Mouse (Mus musculus) ovary, adult 2 months (tissue): ENCODE measurements around the gene Meis2. TPM values are rescaled to one million over a fixed set of nuclear protein-coding genes. Genes with fewer than 3 reads are reported as not detected.

Source experiments
- polyA plus RNA-seq: library from polyadenylated mRNA; depleted of rRNA; stranded (reverse); fragments of >200 nt; gene quantifications from 2 replicates; pipeline ENCODE4 v1.2.3, GENCODE M21; 2012; rRNA removed

Gene Meis2
- 24.4 and 34.0 TPM in 2 replicates for polyA plus RNA-seq

GRCm38 (mm10) chr2:116065570-116066005, at the start of gene Meis2:
TSS of gene Meis2 (minus strand) at chr2:116065839.

